Mouse (Mus musculus) liver, embryonic 12.5 days (tissue): ENCODE results near the gene Dffb. TPM values are rescaled to one million over a fixed set of nuclear protein-coding genes. Genes with fewer than 3 reads are reported as not detected.
A peak's percentile ranks its signal among the peaks of the same experiment; 100 is the strongest.

ENCODE experiments used
- ATAC-seq: fragments of 200-750 bp; cut with Nextera tagmentation; 2 replicates; pipeline ENCODE4 v1.8.0; 2017; ENCODE audit warnings: moderate number of reproducible peaks, mild to moderate bottlenecking, moderate library complexity
- H3K27ac ChIP-seq: fragments of 300-500 bp; sonication (generic); 2 replicates; pipeline ENCODE4 v1.5.1; 2016; ENCODE audit warnings: mild to moderate bottlenecking
- H3K27me3 ChIP-seq: fragments of 300-500 bp; sonication (generic); replicated peaks from 2 replicates; pipeline ENCODE4 v1.6.1; 2016; ENCODE audit warnings: mild to moderate bottlenecking, moderate library complexity
- H3K36me3 ChIP-seq: fragments of 300-500 bp; sonication (generic); 2 replicates; pipeline ENCODE4 v1.6.1; 2016; ENCODE audit warnings: mild to moderate bottlenecking, moderate library complexity
- H3K4me1 ChIP-seq: fragments of 300-500 bp; sonication (generic); 2 replicates; pipeline ENCODE4 v1.6.1; 2016
- H3K4me2 ChIP-seq: fragments of 300-500 bp; sonication (generic); 2 replicates; pipeline ENCODE4 v1.6.1; 2016; ENCODE audit warnings: mild to moderate bottlenecking, moderate library complexity
- H3K4me3 ChIP-seq: fragments of 300-500 bp; sonication (generic); 2 replicates; pipeline ENCODE4 v1.5.1; 2016; ENCODE audit warnings: mild to moderate bottlenecking, moderate library complexity
- H3K9ac ChIP-seq: fragments of 300-500 bp; sonication (generic); 2 replicates; pipeline ENCODE4 v1.6.1; 2016; ENCODE audit warnings: mild to moderate bottlenecking, moderate library complexity
- H3K9me3 ChIP-seq: fragments of 300-500 bp; sonication (generic); replicated peaks from 2 replicates; pipeline ENCODE4 v1.6.1; 2016; ENCODE audit warnings: mild to moderate bottlenecking, moderate library complexity
- WGBS: fragments of 180-500 bp; shearing (Covaris S2); methylation state at CpG from one replicate; pipeline ENCODE4 v1.1.7; 2016; ENCODE audit not compliant: insufficient replicate concordance; 5-methylcytosine and 5-hydroxymethylcytosine counted together
- polyA plus RNA-seq: library from polyadenylated mRNA; unstranded; fragments of >200 nt; fragmentation: Nextera tagmentation; extraction: Ambion mirVana; gene quantifications from 2 replicates; pipeline ENCODE4 v1.2.1, GENCODE M21; 2016

Dffb gene
- 11.6 and 12.4 TPM in 2 replicates for polyA plus RNA-seq

DNA sequence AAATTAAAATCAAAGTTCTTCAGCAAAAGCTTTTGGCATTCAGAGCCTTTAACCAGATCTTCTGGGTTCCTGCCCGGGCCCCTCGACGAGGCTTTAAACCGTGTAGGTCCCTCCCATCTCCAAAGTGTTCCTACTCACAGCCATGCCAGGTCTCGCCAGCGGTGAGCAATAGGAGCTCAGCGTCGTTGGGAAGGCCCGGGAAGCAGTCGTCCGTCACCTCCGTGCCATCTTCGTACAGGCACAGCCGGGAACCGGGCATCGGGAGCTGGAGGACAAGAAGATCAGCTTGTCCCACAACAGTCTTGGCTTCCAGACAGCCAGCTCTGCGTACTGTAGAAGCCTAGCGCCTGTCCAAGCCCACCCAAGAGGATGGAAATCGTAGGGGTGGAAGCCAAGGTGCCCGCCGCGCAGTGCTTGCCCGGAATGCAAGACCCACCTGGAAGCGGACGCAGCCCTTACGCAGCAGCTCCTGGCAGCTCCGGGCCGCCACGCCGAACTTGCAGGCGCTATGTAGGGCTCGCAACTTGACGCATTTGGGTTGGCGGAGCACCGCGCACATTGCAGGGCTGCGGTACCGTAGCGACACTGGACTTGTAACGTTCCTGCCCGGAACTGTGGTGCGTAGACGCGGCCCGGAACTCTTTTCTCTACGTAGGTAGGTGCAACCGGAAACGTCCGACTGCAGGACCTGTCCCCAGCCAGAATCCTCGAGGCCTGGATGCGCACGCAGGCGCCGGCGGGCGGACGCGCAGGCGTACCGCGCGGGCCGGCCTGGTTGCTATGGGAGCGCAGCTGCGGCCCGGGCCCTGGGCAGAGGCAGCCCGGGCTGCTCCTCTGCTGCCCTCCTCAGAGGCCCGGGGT, at the start of gene Dffb, which contains the start of gene Cep104:
TSS of gene Dffb (minus strand) at position 696 of the 861 bp plus-strand sequence.
TSS of gene Cep104 (plus strand) at position 764 of the 861 bp plus-strand sequence.
- no peaks in the 10 kb centered on the region for H3K27me3 ChIP-seq
- H3K9me3 ChIP-seq: no peaks in the 10 kb centered on the region
- H3K27ac ChIP-seq: peak within 1 kb of the TSS; percentile 67
- H3K4me3 ChIP-seq: peak within 1 kb of the TSS; percentile 83
- 2% methylated on average over 68 of the region's 68 CpGs for WGBS
- ATAC-seq: peak; percentile 96
- H3K4me1 ChIP-seq: peaks cover 40% of the 10 kb centered on the region
- peak within 1 kb of the TSS; percentile 90 for H3K9ac ChIP-seq
- peak within 1 kb of the TSS; percentile 95 for H3K4me2 ChIP-seq
- peaks cover 38% of the 10 kb centered on the region for H3K36me3 ChIP-seq

DNA sequence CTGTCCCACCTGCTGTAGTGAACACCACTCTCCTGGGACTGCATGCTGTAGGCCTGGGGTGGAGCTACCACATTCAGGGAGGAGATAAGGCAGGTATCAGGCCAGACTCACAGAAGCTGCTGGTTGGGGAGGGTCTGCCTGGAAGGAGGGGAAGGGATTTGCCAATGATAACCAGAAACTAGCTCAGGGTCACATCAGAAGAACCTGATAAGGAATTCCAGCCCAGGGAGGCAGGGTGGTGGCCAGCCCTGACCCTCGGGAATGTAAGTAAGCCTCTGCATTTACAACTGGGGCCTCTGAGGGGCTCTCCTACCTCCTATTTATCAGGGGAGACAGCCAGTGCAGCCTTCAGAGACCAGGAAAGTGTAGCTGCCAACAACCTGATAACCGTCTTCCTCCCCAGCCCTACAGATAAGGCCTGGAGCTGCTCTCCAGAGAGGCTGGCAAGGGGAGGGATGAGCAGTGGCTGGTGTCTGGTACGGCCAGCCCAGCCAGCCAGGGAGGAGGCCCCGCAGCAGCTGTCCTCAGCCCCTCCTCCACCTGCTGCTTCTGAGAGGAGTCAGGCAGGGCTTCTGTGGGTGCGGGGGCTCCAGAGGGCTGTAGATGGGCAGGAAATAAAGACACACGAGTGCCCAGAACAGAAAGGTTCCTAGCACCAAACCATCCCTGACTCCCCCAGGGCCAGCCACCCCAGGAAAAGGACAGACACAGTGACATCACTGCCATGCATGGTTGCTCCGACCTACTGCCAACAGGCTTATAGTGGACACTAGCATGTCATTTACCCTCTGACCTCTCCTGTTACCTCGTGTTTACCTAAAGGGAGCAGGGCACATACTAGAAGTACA, 49.1 kb upstream of the Dffb start:
- Histone ChIP-seq H3K4me3 (peak overlapping the region; percentile 86), H3K4me2 (peak overlapping the region; percentile 91), H3K4me1 (peaks cover 77% of the 10 kb centered on the region), H3K27ac (peak overlapping the region; percentile 98), H3K9ac (peak overlapping the region; percentile 93), H3K27me3 (no peaks in the 10 kb centered on the region), H3K9me3 (no peaks in the 10 kb centered on the region), H3K36me3 (peaks cover 57% of the 10 kb centered on the region)
- WGBS: 5% methylated on average over 8 of the region's 8 CpGs
- peak; percentile 88 for ATAC-seq

DNA sequence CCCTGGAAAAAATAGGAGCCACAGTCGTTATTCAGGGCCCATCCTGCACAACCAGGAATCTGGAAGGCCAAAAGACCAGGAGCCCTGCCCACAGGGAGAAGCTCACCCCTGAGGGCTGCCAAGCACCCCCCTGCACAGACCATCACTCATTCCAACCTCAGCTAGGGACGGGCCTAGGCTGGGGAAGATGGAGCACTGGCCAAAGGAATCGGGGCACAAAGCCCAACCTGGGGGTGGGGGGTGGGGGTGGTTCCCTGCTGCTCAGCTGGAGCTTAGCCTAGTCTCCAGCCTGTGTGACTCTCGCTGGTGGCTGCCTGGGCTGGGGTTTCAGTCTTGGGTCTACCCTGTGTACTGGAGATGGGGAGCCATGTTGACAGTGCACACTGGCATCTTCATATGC, 47.9 kb upstream of the Dffb start:
- ATAC-seq: no peak
- no peaks in the 10 kb centered on the region for H3K27me3 ChIP-seq
- H3K36me3 ChIP-seq: peaks cover 63% of the 10 kb centered on the region
- H3K4me1 ChIP-seq: peaks cover 71% of the 10 kb centered on the region
- H3K9ac ChIP-seq: peak overlapping the region; percentile 93
- peak overlapping the region; percentile 98 for H3K27ac ChIP-seq
- H3K4me3 ChIP-seq: peak overlapping the region; percentile 86
- WGBS: 49% methylated on average over 4 of the region's 4 CpGs
- peak overlapping the region; percentile 91 for H3K4me2 ChIP-seq
- H3K9me3 ChIP-seq: no peaks in the 10 kb centered on the region

DNA sequence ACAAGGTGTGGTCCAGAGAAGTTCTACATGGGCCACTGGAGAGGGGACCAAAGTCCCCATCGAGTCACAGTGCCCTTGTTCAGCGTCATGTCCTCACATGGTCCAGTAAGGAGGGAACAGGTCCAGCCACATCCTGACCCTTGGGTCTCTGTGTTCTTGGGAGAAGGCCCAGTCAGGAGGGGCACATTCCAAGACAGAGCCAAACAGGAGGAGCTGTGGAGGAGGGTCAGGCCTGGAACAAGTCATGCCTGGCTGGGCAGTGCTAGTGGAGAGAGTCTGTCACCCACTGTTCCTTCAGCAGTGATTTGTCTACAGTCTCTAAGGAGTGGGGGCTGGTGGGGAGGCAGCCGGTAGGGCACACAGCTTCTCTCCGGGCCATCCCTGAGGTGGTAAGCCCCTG, 47.5 kb upstream of the Dffb start:
- H3K9ac ChIP-seq: peak overlapping the region; percentile 93
- no peaks in the 10 kb centered on the region for H3K27me3 ChIP-seq
- no peaks in the 10 kb centered on the region for H3K9me3 ChIP-seq
- peaks cover 67% of the 10 kb centered on the region for H3K4me1 ChIP-seq
- H3K4me2 ChIP-seq: peak overlapping the region; percentile 91
- no peak for ATAC-seq
- H3K27ac ChIP-seq: peak overlapping the region; percentile 98
- peaks cover 66% of the 10 kb centered on the region for H3K36me3 ChIP-seq
- 76% methylated on average over 4 of the region's 4 CpGs for WGBS
- peak overlapping the region; percentile 86 for H3K4me3 ChIP-seq

DNA sequence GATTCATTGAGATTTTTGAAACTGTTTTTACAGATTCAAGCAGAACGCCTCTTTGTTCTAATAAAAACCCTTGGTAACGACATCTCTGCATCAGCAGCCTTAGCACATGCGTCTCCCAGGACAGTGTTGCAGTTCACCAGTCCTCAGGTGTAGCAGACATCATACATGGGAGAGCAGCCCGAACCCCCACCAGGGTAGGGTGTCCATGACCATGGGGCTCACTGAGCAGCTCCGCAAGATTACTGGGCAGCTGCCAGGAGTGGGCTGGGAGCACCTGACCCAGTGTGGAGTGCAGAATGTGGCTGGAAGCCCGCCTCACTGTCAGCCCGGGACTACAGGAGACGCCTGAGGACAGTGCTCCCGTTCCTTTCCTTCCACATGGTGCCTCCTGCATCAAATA, 46.5 kb upstream of the Dffb start:
- Histone ChIP-seq H3K27ac (peak overlapping the region; percentile 98), H3K9me3 (no peaks in the 10 kb centered on the region), H3K36me3 (peaks cover 76% of the 10 kb centered on the region), H3K4me3 (no peak overlapping the region), H3K9ac (peak overlapping the region; percentile 93; the same call in 1 of the 2 replicates), H3K27me3 (no peaks in the 10 kb centered on the region), H3K4me2 (peak overlapping the region; percentile 91), H3K4me1 (peaks cover 57% of the 10 kb centered on the region)
- no peak for ATAC-seq
- 70% methylated on average over 9 of the region's 9 CpGs for WGBS

DNA sequence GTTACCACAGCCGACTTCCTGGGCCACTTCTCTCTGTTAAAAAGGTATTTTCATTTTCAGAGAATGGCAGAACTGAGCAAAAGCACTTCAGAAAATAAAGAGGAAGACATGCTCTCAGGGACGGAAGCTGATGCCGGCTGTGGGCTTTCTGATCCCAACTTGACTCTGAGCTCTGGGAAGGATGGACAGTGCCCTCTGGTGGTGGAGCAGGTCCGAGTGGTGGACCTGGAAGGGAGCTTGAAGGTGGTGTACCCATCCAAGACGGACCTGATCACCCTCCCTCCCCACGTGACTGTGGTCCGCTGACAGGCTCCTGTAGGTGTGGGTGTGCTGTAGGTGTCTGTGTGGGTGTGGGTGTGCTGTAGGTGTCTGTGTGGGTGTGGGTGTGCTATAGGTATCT, 44.6 kb upstream of the Dffb start:
- Histone ChIP-seq H3K4me2 (no peak overlapping the region), H3K9me3 (no peaks in the 10 kb centered on the region), H3K27me3 (no peaks in the 10 kb centered on the region), H3K4me1 (peaks cover 47% of the 10 kb centered on the region), H3K36me3 (peaks cover 93% of the 10 kb centered on the region), H3K9ac (no peak overlapping the region), H3K4me3 (no peak overlapping the region), H3K27ac (peak overlapping the region; percentile 98)
- 66% methylated on average over 7 of the region's 7 CpGs for WGBS
- no peak for ATAC-seq

DNA sequence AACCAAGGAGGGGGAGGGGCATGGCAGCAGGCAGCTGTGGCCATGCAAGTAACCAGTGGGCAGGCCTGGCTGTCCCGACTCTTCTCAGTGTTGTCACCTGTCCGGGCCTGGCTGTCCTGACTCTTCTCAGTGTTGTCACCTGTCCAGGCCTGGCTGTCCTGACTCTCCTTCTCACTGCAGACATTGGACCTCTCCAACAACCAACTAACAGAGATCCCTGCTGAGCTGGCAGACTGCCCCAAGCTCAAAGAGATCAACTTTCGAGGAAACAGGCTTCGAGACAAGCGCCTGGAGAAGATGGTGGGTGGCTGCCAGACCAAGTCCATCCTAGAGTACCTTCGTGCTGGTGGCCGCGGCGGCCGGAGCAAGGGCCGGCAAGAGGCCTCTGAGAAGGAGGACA, 40.5 kb upstream of the Dffb start:
- H3K4me3 ChIP-seq: no peak overlapping the region
- 91% methylated on average over 11 of the region's 11 CpGs for WGBS
- no peak overlapping the region for H3K27ac ChIP-seq
- no peak for ATAC-seq
- H3K9ac ChIP-seq: no peak overlapping the region
- no peaks in the 10 kb centered on the region for H3K9me3 ChIP-seq
- H3K4me2 ChIP-seq: no peak overlapping the region
- peaks cover 48% of the 10 kb centered on the region for H3K4me1 ChIP-seq
- no peaks in the 10 kb centered on the region for H3K27me3 ChIP-seq
- H3K36me3 ChIP-seq: peaks cover 74% of the 10 kb centered on the region

DNA sequence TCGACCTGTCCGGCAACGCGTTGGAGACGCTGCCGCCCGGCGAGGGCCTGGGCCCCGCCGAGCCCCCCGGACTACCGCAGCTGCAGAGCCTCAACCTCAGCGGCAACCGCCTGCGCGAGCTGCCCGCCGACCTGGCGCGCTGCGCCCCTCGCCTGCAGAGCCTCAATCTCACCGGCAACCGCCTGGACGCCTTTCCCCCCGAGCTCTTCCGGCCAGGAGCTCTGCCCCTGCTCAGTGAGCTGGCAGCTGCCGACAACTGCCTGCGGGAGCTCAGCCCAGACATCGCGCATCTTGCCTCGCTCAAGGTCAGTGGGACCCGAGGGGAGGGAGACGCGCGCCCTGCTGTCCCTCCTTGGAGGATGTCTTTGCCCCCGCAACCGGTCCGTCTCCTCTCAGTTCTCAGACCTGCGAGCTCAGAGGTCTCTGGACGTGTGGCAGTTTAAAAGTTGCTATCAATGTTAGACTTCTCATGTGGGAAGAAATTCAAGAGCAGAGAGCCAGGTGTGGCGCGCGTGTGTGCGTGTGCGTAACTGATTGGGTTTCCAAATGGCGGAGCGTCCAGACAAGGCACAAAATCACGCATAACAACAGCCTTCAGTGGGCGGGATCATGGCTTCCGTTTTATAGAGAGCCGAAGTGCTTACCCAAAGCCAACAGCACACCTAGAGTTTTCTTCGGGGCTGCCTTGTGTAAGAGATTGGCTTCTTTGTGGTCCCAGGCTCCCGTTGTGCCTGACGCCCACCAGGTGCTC, 37.4 kb upstream of the Dffb start:
- Histone ChIP-seq H3K36me3 (peaks cover 44% of the 10 kb centered on the region), H3K4me1 (peaks cover 41% of the 10 kb centered on the region)

DNA sequence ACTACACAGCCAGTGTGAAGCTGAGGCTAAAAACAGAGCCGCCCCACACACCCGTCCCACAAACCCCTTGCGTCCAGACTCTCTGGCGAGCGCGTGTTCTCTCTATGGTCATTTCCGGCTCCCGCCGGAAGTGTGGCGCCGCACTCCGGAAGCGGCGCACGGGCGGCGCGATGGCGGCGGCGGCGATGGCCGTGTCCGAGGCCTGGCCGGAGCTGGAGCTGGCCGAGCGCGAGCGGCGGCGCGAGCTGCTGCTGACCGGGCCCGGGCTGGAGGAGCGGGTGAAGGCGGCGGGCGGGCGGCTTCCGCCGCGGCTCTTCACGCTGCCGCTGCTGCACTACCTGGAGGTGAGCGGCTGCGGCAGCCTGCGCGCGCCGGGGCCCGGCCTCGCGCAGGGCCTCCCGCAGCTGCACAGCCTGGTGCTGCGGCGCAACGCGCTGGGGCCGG, 36.7 kb upstream of the Dffb start, which contains the start of gene Lrrc47:
TSS of gene Lrrc47 (plus strand) at position 86 of the 444 bp plus-strand sequence.
- ATAC-seq: peak; percentile 91

More for the DNA sequence above, 37.4 kb upstream of the Dffb start:
- WGBS: under 1% methylated on average over 55 of the region's 55 CpGs
- Histone ChIP-seq H3K27me3 (no peaks in the 10 kb centered on the region), H3K9me3 (no peaks in the 10 kb centered on the region), H3K4me3 (peak overlapping the region; percentile 100), H3K4me2 (peak overlapping the region; percentile 94), H3K9ac (peak overlapping the region; percentile 94), H3K27ac (peak overlapping the region; percentile 86)
- ATAC-seq: 0 out of 2 replicates have a peak, but pooled peaks have one; percentile 0

DNA sequence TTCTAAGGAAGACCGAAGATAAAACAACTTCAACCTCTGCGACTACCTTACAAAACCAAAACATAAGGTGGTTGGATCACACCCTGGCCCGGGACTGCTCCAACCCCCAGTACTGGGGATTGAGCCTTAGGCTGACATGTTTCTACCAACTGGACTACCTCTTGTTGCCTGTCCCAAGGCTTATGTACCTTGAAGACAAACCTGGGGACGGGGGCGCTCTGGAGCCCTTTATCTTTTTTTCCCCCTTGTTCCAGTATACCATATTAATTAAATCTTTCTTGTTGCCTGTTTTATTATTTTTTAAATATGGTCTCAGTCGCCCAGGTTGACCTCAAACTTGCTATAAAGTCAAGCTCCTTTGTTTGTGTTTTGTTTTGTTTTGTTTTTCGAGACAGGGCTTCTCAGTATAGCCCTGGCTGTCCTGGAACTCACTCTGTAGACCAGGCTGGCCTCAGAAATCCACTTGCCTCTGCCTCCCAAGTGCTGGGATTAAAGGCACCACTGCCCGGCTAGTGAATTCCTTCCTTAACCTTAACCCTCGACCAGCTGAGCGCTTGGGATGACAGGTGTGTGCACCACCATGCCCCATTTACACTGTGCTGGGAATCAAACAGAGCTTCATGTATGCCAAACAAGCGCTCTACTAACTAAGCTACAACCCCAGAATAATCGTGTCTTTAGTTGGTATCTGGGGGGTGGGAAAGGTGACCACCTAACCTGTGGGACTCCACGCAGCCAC, 36.1 kb upstream of the Dffb start:
- peak; percentile 65 for ATAC-seq
- H3K4me2 ChIP-seq: peak overlapping the region; percentile 94
- no peaks in the 10 kb centered on the region for H3K27me3 ChIP-seq
- H3K27ac ChIP-seq: peak overlapping the region; percentile 86
- H3K4me3 ChIP-seq: peak overlapping the region; percentile 100
- peak overlapping the region; percentile 94 for H3K9ac ChIP-seq
- no peaks in the 10 kb centered on the region for H3K9me3 ChIP-seq
- peaks cover 44% of the 10 kb centered on the region for H3K36me3 ChIP-seq
- WGBS: 24% methylated on average over 13 of the region's 13 CpGs
- H3K4me1 ChIP-seq: peaks cover 41% of the 10 kb centered on the region

More for the DNA sequence above, 36.7 kb upstream of the Dffb start, which contains the start of gene Lrrc47:
- Histone ChIP-seq H3K4me1 (peaks cover 41% of the 10 kb centered on the region), H3K4me3 (peak within 1 kb of the TSS; percentile 100), H3K36me3 (peaks cover 44% of the 10 kb centered on the region), H3K9ac (peak within 1 kb of the TSS; percentile 94), H3K9me3 (no peaks in the 10 kb centered on the region), H3K4me2 (peak within 1 kb of the TSS; percentile 94), H3K27me3 (no peaks in the 10 kb centered on the region), H3K27ac (peak within 1 kb of the TSS; percentile 86)
- WGBS: 0% methylated on average over 40 of the region's 59 CpGs
